Mouse (Mus musculus) CH12.LX (cell line): Measurements from ENCODE around the gene Slc44a4.
A peak's percentile ranks its signal among the peaks of the same experiment; 100 is the strongest.

Experiments used
- CHD2 ChIP-seq: IDR thresholded peaks from 2 replicates; pipeline ENCODE4 v1.6.1; 2011; ENCODE audit warnings: low read length, improper control_type of control experiment
- CTCF ChIP-seq, 2 experiments: IDR thresholded peaks in 1 of 2; conservative IDR thresholded peaks in 1 of 2; 2 replicates each; pipeline ENCODE4 v1.5.1; 2011 to 2012; ENCODE audit warnings: low read depth in 2 of 2, low read length in 2 of 2, improper control_type of control experiment in 1 of 2, inconsistent platforms in 1 of 2, mild to moderate bottlenecking in 1 of 2, moderate library complexity in 1 of 2
- E2F4 ChIP-seq: IDR thresholded peaks from 2 replicates; pipeline ENCODE4 v1.6.1; 2011; ENCODE audit warnings: low read depth, low read length, improper control_type of control experiment; ENCODE audit not compliant: insufficient replicate concordance
- EP300 ChIP-seq: IDR thresholded peaks from 2 replicates; pipeline ENCODE4 v1.6.1; 2011; ENCODE audit warnings: low read length, improper control_type of control experiment
- ETS1 ChIP-seq: conservative IDR thresholded peaks from 2 replicates; pipeline ENCODE4 v1.6.1; 2012; ENCODE audit warnings: low read depth, mild to moderate bottlenecking, inconsistent platforms, low read length, improper control_type of control experiment, moderate library complexity
- HCFC1 ChIP-seq: IDR thresholded peaks from 2 replicates; pipeline ENCODE4 v1.6.1; 2012; ENCODE audit warnings: low read depth, mild to moderate bottlenecking, inconsistent platforms, low read length, improper control_type of control experiment
- JUND ChIP-seq: conservative IDR thresholded peaks from 2 replicates; pipeline ENCODE4 v1.6.1; 2011; ENCODE audit warnings: low read depth, low read length, improper control_type of control experiment
- POLR2A ChIP-seq: IDR thresholded peaks from 2 replicates; pipeline ENCODE4 v1.6.1; 2011; ENCODE audit warnings: low read depth, mild to moderate bottlenecking, improper control_type of control experiment, low read length
- POLR2AphosphoS2 ChIP-seq: IDR thresholded peaks from 2 replicates; pipeline ENCODE4 v1.6.1; 2011; ENCODE audit warnings: low read depth, low read length, improper control_type of control experiment
- SIN3A ChIP-seq: IDR thresholded peaks from 2 replicates; pipeline ENCODE4 v1.6.1; 2012; ENCODE audit warnings: low read length, improper control_type of control experiment, inconsistent platforms

DNA sequence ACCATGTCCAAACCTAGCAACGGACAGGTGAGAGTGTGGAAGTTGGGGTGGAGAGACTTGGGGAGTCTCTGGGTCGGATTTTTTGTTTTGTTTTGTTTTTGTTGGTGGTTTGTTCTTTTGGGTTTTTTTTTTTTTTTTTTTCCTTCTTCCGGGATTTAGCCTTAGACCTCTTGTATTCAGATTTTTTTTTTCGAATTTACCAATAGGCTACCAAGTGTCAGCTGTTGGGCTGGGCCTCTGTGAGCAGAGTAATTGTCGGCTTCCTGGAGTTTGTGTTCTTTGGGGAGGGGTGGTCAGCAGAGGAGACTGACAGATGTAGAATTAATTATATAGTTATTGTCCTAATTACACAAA lies 14.4 kb upstream of the Slc44a4 start:
- TF ChIP-seq JUND (no peak), E2F4 (no peak), SIN3A (peak; percentile 71; the same call in 1 of the 2 replicates), HCFC1 (peak; percentile 47), CTCF (conservative IDR thresholded peaks at IDR 0.05 in 1 of 2, IDR thresholded peaks at IDR 0.05 in 1 of 2; ENCODE audit: low read depth in 2 of 2, low read length in 2 of 2) (no peak), POLR2AphosphoS2 (no peak), CHD2 (no peak), EP300 (no peak), POLR2A (no peak; the same call in 1 of the 2 replicates), ETS1 (no peak; the same call in 1 of the 2 replicates)
